Mouse (Mus musculus): ENCODE measurements around the gene Otop3. TPM values are rescaled to one million over a fixed set of nuclear protein-coding genes. Genes with fewer than 3 reads are reported as not detected.

Otop3 gene
- total RNA-seq (2021) (not detected), polyA plus RNA-seq (2012; rRNA removed) (not detected in 2 replicates)
- long read RNA-seq = 0 reads

- Histone ChIP-seq H3K9ac (ENCODE audit: low read depth, low read length) (no peak within 1 kb of the TSS), H3K36me3 (ENCODE audit: control insufficient read depth, insufficient read depth, low read length) (no peaks in the 10 kb centered on the region), H3K79me2 (replicated peaks; ENCODE audit: control insufficient read depth, insufficient read depth, low read length) (no peaks in the 10 kb centered on the region), H3K27ac (no peak within 1 kb of the TSS), H3K27me3 (ENCODE audit: control insufficient read depth, insufficient read depth, low read length) (peaks cover 6% of the 10 kb centered on the region), H3K4me1 (ENCODE audit: control insufficient read depth, insufficient read depth, low read length) (no peaks in the 10 kb centered on the region), H3K4me3 (no peak within 1 kb of the TSS)
- TF ChIP-seq POLR2A (IDR thresholded peaks at IDR 0.05; ENCODE audit: insufficient read depth, low read depth, low read length) = no peak
- TF ChIP-seq CTCF (IDR thresholded peaks at IDR 0.05) = no peak
- TF ChIP-seq EP300 (IDR thresholded peaks at IDR 0.05; ENCODE audit: insufficient read depth, low read depth, low read length) = no peak
- DNase-seq = no peak
- 6% methylated on average over 29 of the region's 29 CpGs for WGBS
- intact Hi-C loops (cut with DNase I) = no loop called here
Observed at GRCm38 (mm10) chr11:115334531-115334930, at the start of gene Otop3. Otop3 (plus strand) TSS chr11:115334731.

- peaks cover 1% of the 10 kb centered on the region for H3K4me1 ChIP-seq (ENCODE audit: control insufficient read depth, insufficient read depth, low read length)
- no peaks in the 10 kb centered on the region for H3K27me3 ChIP-seq (ENCODE audit: control insufficient read depth, insufficient read depth, low read length)
- DNase-seq = no peak
- no peaks in the 10 kb centered on the region for H3K36me3 ChIP-seq (ENCODE audit: control insufficient read depth, insufficient read depth, low read length)
- H3K27ac ChIP-seq = no peak overlapping the region
- H3K79me2 ChIP-seq (replicated peaks; ENCODE audit: control insufficient read depth, insufficient read depth, low read length) = no peaks in the 10 kb centered on the region
- WGBS = 48% methylated on average over 4 of the region's 4 CpGs
- intact Hi-C loops (cut with DNase I) = no loop called here
- no peak overlapping the region for H3K4me3 ChIP-seq
- H3K9ac ChIP-seq (ENCODE audit: low read depth, low read length) = no peak overlapping the region
- TF ChIP-seq CTCF (IDR thresholded peaks at IDR 0.05) (no peak), EP300 (IDR thresholded peaks at IDR 0.05; ENCODE audit: insufficient read depth, low read depth, low read length) (no peak), POLR2A (IDR thresholded peaks at IDR 0.05; ENCODE audit: insufficient read depth, low read depth, low read length) (no peak)
Observed at GRCm38 (mm10) chr11:115285282-115285681, 49.2 kb upstream of the Otop3 start.

- no peak overlapping the region for H3K9ac ChIP-seq (ENCODE audit: low read depth, low read length)
- no peaks in the 10 kb centered on the region for H3K27me3 ChIP-seq (ENCODE audit: control insufficient read depth, insufficient read depth, low read length)
- H3K4me3 ChIP-seq = no peak overlapping the region
- H3K79me2 ChIP-seq (replicated peaks; ENCODE audit: control insufficient read depth, insufficient read depth, low read length) = no peaks in the 10 kb centered on the region
- intact Hi-C loops (cut with DNase I) = no loop called here
- H3K4me1 ChIP-seq (ENCODE audit: control insufficient read depth, insufficient read depth, low read length) = peaks cover 6% of the 10 kb centered on the region
- no peak for DNase-seq
- no peak for TF ChIP-seq CTCF (IDR thresholded peaks at IDR 0.05)
- TF ChIP-seq EP300 (IDR thresholded peaks at IDR 0.05; ENCODE audit: insufficient read depth, low read depth, low read length) = no peak
- TF ChIP-seq POLR2A (IDR thresholded peaks at IDR 0.05; ENCODE audit: insufficient read depth, low read depth, low read length) = no peak
- 71% methylated on average over 19 of the region's 19 CpGs for WGBS
- no peaks in the 10 kb centered on the region for H3K36me3 ChIP-seq (ENCODE audit: control insufficient read depth, insufficient read depth, low read length)
- H3K27ac ChIP-seq = no peak overlapping the region
Observed at GRCm38 (mm10) chr11:115286201-115286993, 48.1 kb upstream of the Otop3 start.

GRCm38 (mm10) chr11:115287386-115287785, 47.1 kb upstream of the Otop3 start:
- WGBS = 86% methylated on average over 5 of the region's 5 CpGs
- no peak overlapping the region for H3K4me3 ChIP-seq
- H3K9ac ChIP-seq (ENCODE audit: low read depth, low read length) = no peak overlapping the region
- DNase-seq = no peak
- H3K4me1 ChIP-seq (ENCODE audit: control insufficient read depth, insufficient read depth, low read length) = peaks cover 6% of the 10 kb centered on the region; the same call in 1 of the 2 replicates
- TF ChIP-seq POLR2A (IDR thresholded peaks at IDR 0.05; ENCODE audit: insufficient read depth, low read depth, low read length) = no peak
- no peak for TF ChIP-seq CTCF (IDR thresholded peaks at IDR 0.05)
- no peak for TF ChIP-seq EP300 (IDR thresholded peaks at IDR 0.05; ENCODE audit: insufficient read depth, low read depth, low read length)
- H3K36me3 ChIP-seq (ENCODE audit: control insufficient read depth, insufficient read depth, low read length) = no peaks in the 10 kb centered on the region
- H3K27ac ChIP-seq = no peak overlapping the region
- H3K79me2 ChIP-seq (replicated peaks; ENCODE audit: control insufficient read depth, insufficient read depth, low read length) = no peaks in the 10 kb centered on the region
- no peaks in the 10 kb centered on the region for H3K27me3 ChIP-seq (ENCODE audit: control insufficient read depth, insufficient read depth, low read length)
- intact Hi-C loops (cut with DNase I) = no loop called here

- TF ChIP-seq EP300 (IDR thresholded peaks at IDR 0.05; ENCODE audit: insufficient read depth, low read depth, low read length) (no peak), POLR2A (IDR thresholded peaks at IDR 0.05; ENCODE audit: insufficient read depth, low read depth, low read length) (no peak), CTCF (IDR thresholded peaks at IDR 0.05) (no peak)
- intact Hi-C loops (cut with DNase I) = no loop called here
- DNase-seq = peak in 1 of 2 experiments; percentile 19
- Histone ChIP-seq H3K4me3 (no peak overlapping the region), H3K79me2 (replicated peaks; ENCODE audit: control insufficient read depth, insufficient read depth, low read length) (no peaks in the 10 kb centered on the region), H3K27me3 (ENCODE audit: control insufficient read depth, insufficient read depth, low read length) (no peaks in the 10 kb centered on the region), H3K9ac (ENCODE audit: low read depth, low read length) (no peak overlapping the region), H3K27ac (no peak overlapping the region), H3K36me3 (ENCODE audit: control insufficient read depth, insufficient read depth, low read length) (no peaks in the 10 kb centered on the region), H3K4me1 (ENCODE audit: control insufficient read depth, insufficient read depth, low read length) (peaks cover 6% of the 10 kb centered on the region; the same call in 1 of the 2 replicates)
- WGBS = 64% methylated on average over 2 of the region's 2 CpGs
Observed at GRCm38 (mm10) chr11:115288305-115288704, 46.2 kb upstream of the Otop3 start.

GRCm38 (mm10) chr11:115289885-115290284, 44.6 kb upstream of the Otop3 start:
- whole genome bisulfite sequencing = 62% methylated on average over 8 of the region's 8 CpGs
- intact Hi-C loops (cut with DNase I) = no loop called here
- no peak overlapping the region for H3K9ac ChIP-seq (ENCODE audit: low read depth, low read length)
- no peaks in the 10 kb centered on the region for H3K27me3 ChIP-seq (ENCODE audit: control insufficient read depth, insufficient read depth, low read length)
- peaks cover 6% of the 10 kb centered on the region; the same call in 1 of the 2 replicates for H3K4me1 ChIP-seq (ENCODE audit: control insufficient read depth, insufficient read depth, low read length)
- no peak for TF ChIP-seq CTCF (IDR thresholded peaks at IDR 0.05)
- no peaks in the 10 kb centered on the region for H3K36me3 ChIP-seq (ENCODE audit: control insufficient read depth, insufficient read depth, low read length)
- no peaks in the 10 kb centered on the region for H3K79me2 ChIP-seq (replicated peaks; ENCODE audit: control insufficient read depth, insufficient read depth, low read length)
- no peak overlapping the region for H3K4me3 ChIP-seq
- no peak overlapping the region; the same call in 1 of the 2 replicates for H3K27ac ChIP-seq
- DNase-seq = peak in 1 of 2 experiments; percentile 23
